8 mouse cellular contexts compared by ENCODE assay signal in the genomic region with DNA sequence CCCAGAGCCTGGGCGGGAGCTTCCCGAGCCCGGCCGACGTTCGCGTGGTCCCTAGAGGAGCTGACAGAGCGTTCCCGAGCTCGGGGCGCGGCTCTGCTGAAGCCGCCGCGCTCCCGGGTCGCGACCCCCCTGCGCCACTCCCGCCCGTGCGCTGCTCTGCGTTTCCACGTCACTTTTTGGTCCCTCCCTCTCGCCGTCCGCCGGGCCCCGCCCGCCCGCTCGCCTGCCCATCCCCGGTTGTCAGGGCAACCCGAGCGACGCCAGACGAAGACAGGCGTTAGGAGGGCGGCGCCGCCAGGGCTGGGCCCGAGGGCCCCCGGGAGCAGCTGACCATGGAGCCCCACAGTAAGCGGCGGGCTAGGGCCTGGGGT. TPM values are rescaled to one million over a fixed set of nuclear protein-coding genes. Genes with fewer than 3 reads are reported as not detected.
DNase-seq lines count a peak whose midpoint lies in the region; ATAC-seq and TF ChIP-seq lines count a peak whose summit lies in the region.

A gene (plus strand): TSS at position 236 of the 371 bp plus-strand sequence.

- peak within 1 kb of the TSS; percentile 85 for H3K4me3 ChIP-seq in forebrain, embryonic 13.5 days
- H3K4me3 ChIP-seq in lung, embryonic 14.5 days (ENCODE audit: low read depth, low read length): peak within 1 kb of the TSS; percentile 77

- H3K27ac ChIP-seq in forebrain, embryonic 13.5 days: no peak within 1 kb of the TSS
- no peak within 1 kb of the TSS for H3K27ac ChIP-seq in lung, embryonic 14.5 days (ENCODE audit: low read depth)

- WGBS in forebrain, embryonic 13.5 days: 0% methylated on average over 17 of the region's 45 CpGs
- WGBS in lung, embryonic 14.5 days: under 1% methylated on average over 45 of the region's 45 CpGs

- H3K27me3 ChIP-seq in forebrain, embryonic 13.5 days: no peaks in the 10 kb centered on the region
- no peaks in the 10 kb centered on the region for H3K27me3 ChIP-seq in lung, embryonic 14.5 days (ENCODE audit: insufficient read depth, low read length)

- peak; percentile 85 for DNase-seq in ES-CJ7 (ENCODE audit: low read depth, low spot score)
- peak; percentile 87 for DNase-seq in c-Kit-positive CD71-positive TER-119-positive erythroid progenitor cells, embryonic 14.5 days (ENCODE audit: low spot score)
- peak; percentile 89 to 92 for DNase-seq in heart, postnatal 10 days
- peak; percentile 76 to 85 for DNase-seq in layer of hippocampus, adult 18-20 months (ENCODE audit: low spot score in 2 of 2)
- peak; percentile 93 for DNase-seq in lung, embryonic 14.5 days
- DNase-seq in thymus, adult 18-20 months: peak; percentile 71 to 75

- H3K9ac ChIP-seq in forebrain, embryonic 13.5 days: peak within 1 kb of the TSS; percentile 85
- peak within 1 kb of the TSS; percentile 70 for H3K9ac ChIP-seq in lung, embryonic 14.5 days

- peak within 1 kb of the TSS; percentile 81 for H3K4me2 ChIP-seq in forebrain, embryonic 13.5 days
- H3K4me2 ChIP-seq in lung, embryonic 14.5 days: peak within 1 kb of the TSS; percentile 88

- peaks cover 13% of the 10 kb centered on the region for H3K4me1 ChIP-seq in forebrain, embryonic 13.5 days
- H3K4me1 ChIP-seq in lung, embryonic 14.5 days (ENCODE audit: insufficient read depth): peaks cover 7% of the 10 kb centered on the region; the same call in 1 of the 2 replicates

- no peak for TF ChIP-seq CTCF in lung, embryonic 14.5 days (IDR thresholded peaks at IDR 0.05; ENCODE audit: low read depth)

- no peaks in the 10 kb centered on the region for H3K9me3 ChIP-seq in forebrain, embryonic 13.5 days (replicated peaks)
- H3K9me3 ChIP-seq in lung, embryonic 14.5 days (ENCODE audit: low read depth, low read length): no peaks in the 10 kb centered on the region

- H3K36me3 ChIP-seq in forebrain, embryonic 13.5 days (ENCODE audit: poor library complexity, severe bottlenecking): no peaks in the 10 kb centered on the region
- no peaks in the 10 kb centered on the region for H3K36me3 ChIP-seq in lung, embryonic 14.5 days (ENCODE audit: insufficient read depth)

- peak; percentile 96 for ATAC-seq in forebrain, embryonic 13.5 days
- peak; percentile 94 for ATAC-seq in lung, embryonic 14.5 days (ENCODE audit: insufficient read depth)
- ATAC-seq in neutrophil, adult 5-6 weeks (ENCODE audit: extremely low read depth, insufficient number of reproducible peaks, low FRiP score, poor library complexity, severe bottlenecking): peak; percentile 69

- intact Hi-C loops in heart, postnatal 10 days (cut with DNase I): loop anchor here (2.0 kb wide), 1 partner anchor 68 kb away; a partner anchor contains a TSS

RNA-seq across cellular contexts. Expression of the gene that starts here (rescaled TPM):
- polyA plus RNA-seq in forebrain, embryonic 13.5 days (2015; fragmentation: Nextera tagmentation; extraction: Ambion mirVana): 1.8 and 2.9 TPM in 2 replicates
- not detected for total RNA-seq in heart, postnatal 10 days (2021)
- total RNA-seq in layer of hippocampus, adult 18-20 months (2021): 1 to 10 TPM; 2.2 to 2.8 TPM
- 0.29 and 0.30 TPM in 2 replicates for polyA plus RNA-seq in lung, embryonic 14.5 days (2014; fragmentation: Nextera tagmentation; extraction: Ambion mirVana)
- total RNA-seq in neutrophil, adult 5-6 weeks (2017): not detected in 2 replicates

Comparison
In these comparisons a context has a peak if more than half of its experiments do, and no peak if none do; other contexts are left out.
1. Peak in DNase-seq in heart, postnatal 10 days; RNA of the gene not detected or under 1 TPM.
2. Peak in DNase-seq, ATAC-seq, H3K4me3 ChIP-seq, H3K9ac ChIP-seq and H3K4me2 ChIP-seq in lung, embryonic 14.5 days; RNA of the gene not detected or under 1 TPM.
3. Peak in ATAC-seq in neutrophil, adult 5-6 weeks; RNA of the gene not detected or under 1 TPM.